Comparison of ENCODE assay signal across 12 mouse cellular contexts in the genomic region with DNA sequence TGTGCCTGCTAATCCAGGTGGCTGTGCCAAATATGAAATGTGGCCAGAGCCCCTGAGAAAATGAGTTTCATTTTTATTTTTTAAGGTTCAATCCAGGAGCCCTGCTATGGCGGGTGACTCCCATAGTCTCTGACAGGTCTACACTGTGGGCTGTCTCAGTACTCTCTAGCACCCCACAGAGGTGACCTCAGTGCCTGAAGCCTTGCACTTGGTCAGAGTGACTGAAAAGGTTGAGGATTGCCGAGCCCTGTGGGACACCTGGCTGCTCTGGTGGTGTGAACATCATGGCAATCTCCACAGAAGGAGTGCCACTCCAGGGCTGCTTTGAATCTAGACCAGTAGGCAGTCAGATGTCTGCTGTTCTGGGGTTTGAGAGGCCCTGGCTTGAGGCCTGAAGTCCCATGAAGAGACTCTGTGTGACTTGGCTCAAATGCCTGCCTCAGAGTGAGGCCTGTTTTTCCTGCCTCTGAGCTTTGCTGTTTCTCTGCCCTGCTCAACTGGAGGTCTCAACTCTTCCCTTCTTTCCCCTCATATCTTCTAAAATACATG. TPM values are rescaled to one million over a fixed set of nuclear protein-coding genes. Genes with fewer than 3 reads are reported as not detected.
A peak's percentile ranks its signal among the peaks of the same experiment; 100 is the strongest.
DNase-seq lines count a peak whose midpoint lies in the region; ATAC-seq and TF ChIP-seq lines count a peak whose summit lies in the region.
"Had no signal": no experiment of that assay in that cellular context is flagged by ENCODE, and none has a peak within 500 bp of the region (broad histone marks: within the 10 kb centered on the region; RNA-seq: fewer than 3 reads in every experiment).

No protein-coding gene starts in this region.

- ATAC-seq in cerebellum, adult (ENCODE audit: insufficient number of reproducible peaks, low FRiP score, low TSS enrichment), result peak; percentile 19; the same call in 1 of the 2 replicates
- 0 out of 2 replicates have a peak, but pooled peaks have one; percentile 20 for ATAC-seq in megakaryocyte progenitor cell, adult 5-6 weeks (replicated peaks; ENCODE audit: poor library complexity)

- no peak for DNase-seq in cerebellum, adult 8-10 months
- no peak for DNase-seq in layer of hippocampus, adult 2 months (ENCODE audit: low spot score in 2 of 2)
- no peak for DNase-seq in layer of hippocampus, adult 18-20 months (ENCODE audit: low spot score in 2 of 2)
- DNase-seq in right cerebral cortex, postnatal 4 days, result peak; percentile 14
- no peak for DNase-seq in right cerebral cortex, adult 18-20 months
- no peak for DNase-seq in urinary bladder, postnatal 25 days (ENCODE audit: low spot score)
- DNase-seq: adrenal gland, adult 8-10 months; thymus, postnatal 25 days had no signal

- TF ChIP-seq CTCF in layer of hippocampus, adult 2 months (conservative IDR thresholded peaks at IDR 0.05), result peak; percentile 45

- H3K27ac ChIP-seq in layer of hippocampus, adult 2 months, result peak overlapping the region; percentile 36
- H3K27ac ChIP-seq: hindbrain, embryonic 13.5 days; midbrain, embryonic 13.5 days had no signal

- H3K4me3 ChIP-seq in layer of hippocampus, adult 2 months, result no peak overlapping the region
- H3K4me3 ChIP-seq: hindbrain, embryonic 13.5 days; midbrain, embryonic 13.5 days had no signal

RNA-seq across cellular contexts. Expression of a gene that starts 52.3 kb away (rescaled TPM):
- 100 to 1,000 TPM; 149 to 154 TPM for total RNA-seq in layer of hippocampus, adult 2 months (2021)
- total RNA-seq in layer of hippocampus, adult 18-20 months (2021), result 100 to 1,000 TPM; 138 to 142 TPM
- total RNA-seq in megakaryocyte progenitor cell, adult 5-6 weeks (2015), result 3.2 and 5.1 TPM in 2 replicates
- total RNA-seq in megakaryocyte progenitor cell, adult 5-6 weeks (2017), result 2.2 and 2.8 TPM in 2 replicates

Comparison
In these comparisons a context has a peak if more than half of its experiments do, and no peak if none do; other contexts are left out.
1. RNA of a gene that starts 52.3 kb away (total RNA-seq): 149 to 154 TPM in layer of hippocampus, adult 2 months and 138 to 142 TPM in layer of hippocampus, adult 18-20 months; 2.2 to 5.1 TPM in megakaryocyte progenitor cell, adult 5-6 weeks; every median in the first group is over 10 times any median in the second.